Mouse (Mus musculus) stomach, postnatal 0 days (tissue): Measurements from ENCODE around the gene Mrps14.

ENCODE experiments used
- CTCF ChIP-seq: IDR thresholded peaks from 2 replicates; pipeline ENCODE4 v1.5.1; 2016; ENCODE audit warnings: antibody characterized with exemption, low read depth, mild to moderate bottlenecking, moderate library complexity
- EP300 ChIP-seq: optimal IDR thresholded peaks from 2 replicates; pipeline ENCODE3; 2016; ENCODE audit warnings: antibody characterized with exemption

DNA sequence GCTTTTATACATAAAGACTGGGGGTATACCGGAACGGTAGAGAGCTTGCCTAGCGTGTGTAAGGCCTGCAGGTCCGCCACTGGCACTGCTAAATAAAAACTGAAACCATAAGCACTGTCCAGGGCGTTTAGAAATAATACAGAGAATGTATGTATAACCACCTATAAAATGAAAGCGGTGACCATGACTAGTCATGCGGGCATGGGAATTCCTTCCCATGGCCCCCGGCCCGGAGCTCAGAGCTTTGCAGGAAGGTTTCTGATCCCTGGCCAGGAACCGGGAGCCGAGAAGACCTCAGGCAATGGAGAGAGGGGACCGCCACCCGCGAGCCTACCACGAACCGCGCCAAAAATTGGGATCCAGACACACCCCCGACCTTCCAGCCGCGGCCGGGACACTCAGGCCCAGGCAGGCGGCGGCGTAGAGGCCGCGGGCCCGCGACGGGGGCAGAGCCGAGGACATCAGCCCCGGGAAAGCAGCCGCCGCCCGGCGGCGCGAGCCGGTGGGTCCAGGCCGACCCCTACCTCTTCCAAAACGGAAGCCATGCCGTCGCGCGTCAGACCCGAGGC is 17.2 kb downstream of the Mrps14 start:
- no peak for TF ChIP-seq CTCF
- no peak for TF ChIP-seq EP300
